Mouse (Mus musculus): ENCODE data around the gene Btnl6.
"Not testable (repeated sequence)": the region's sequence is repeated elsewhere in the genome, so short reads cannot be mapped to it uniquely, and the experiment has no call there.

Btnl6 gene

GRCm38 (mm10) chr17:34519001-34519400 is 1.8 kb upstream of the Btnl6 start:
- POLR2A ChIA-PET: interaction anchor here in 2 of 4 experiments (0.6 kb wide), 2 partner anchors 404 to 432 kb away, joined by 3 to 4 read pairs; no protein-coding TSS in a partner anchor
- CTCF ChIA-PET: interaction anchor here in 1 of 4 experiments (0.5 kb wide), 1 partner anchor 676 kb away, joined by 3 read pairs; no protein-coding TSS in a partner anchor

DNA sequence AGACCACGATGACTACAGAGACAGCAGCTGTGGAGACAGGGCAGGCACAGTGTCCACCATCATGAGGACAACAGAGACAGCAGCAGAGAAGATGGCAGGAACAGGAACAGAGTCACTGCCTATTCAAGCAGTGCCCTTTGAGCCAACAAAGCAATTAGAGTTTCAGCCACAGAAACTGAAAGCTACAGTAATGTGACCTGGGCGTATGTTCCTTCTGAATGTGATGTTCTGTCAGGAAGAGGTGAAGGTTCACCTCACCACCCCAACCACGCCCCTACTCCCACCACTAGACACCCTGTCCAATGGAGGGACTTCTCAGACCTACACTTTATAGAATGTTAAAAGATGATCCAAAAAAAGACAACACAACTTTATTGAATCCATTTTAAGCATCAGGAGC is 1.4 kb upstream of the Btnl6 start:
- CTCF ChIA-PET: interaction anchor here in 1 of 4 experiments (0.5 kb wide), 1 partner anchor 677 kb away, joined by 3 read pairs; no protein-coding TSS in a partner anchor
- POLR2A ChIA-PET: not testable (repeated sequence)

GRCm38 (mm10) chr17:34517795-34518194 is 643 bp upstream of the Btnl6 start:
- ChIA-PET POLR2A (no interaction called here), CTCF (interaction anchor here in 2 of 4 experiments (0.6 to 0.7 kb wide), 2 partner anchors 78 to 121 kb away, joined by 3 to 4 read pairs; no protein-coding TSS in a partner anchor)

DNA sequence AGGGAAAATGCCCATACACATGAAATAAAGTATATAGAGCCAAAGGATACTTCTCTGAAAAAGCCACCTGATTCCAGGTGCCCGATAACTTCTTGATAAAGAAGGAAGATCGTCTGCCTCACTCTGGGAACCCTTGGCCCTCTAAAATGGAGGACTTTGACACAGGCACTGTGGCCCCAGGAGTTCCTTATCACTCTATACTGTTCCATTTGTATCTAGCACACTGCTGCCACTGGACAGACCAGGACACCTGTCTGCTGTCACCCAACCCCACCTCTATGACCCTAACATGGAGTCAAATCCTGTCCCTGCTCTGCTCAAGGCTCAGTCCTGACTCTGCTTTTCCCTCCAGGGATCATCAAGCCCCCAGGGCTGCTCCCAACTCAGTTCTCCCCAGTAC is 638 bp downstream of the Btnl6 start:
- ChIA-PET CTCF (no interaction called here), POLR2A (no interaction called here)

GRCm38 (mm10) chr17:34511723-34512122 is 5.4 kb downstream of the Btnl6 start:
- ChIA-PET CTCF (interaction anchor here in 3 of 4 experiments (0.5 to 1.0 kb wide), 4 partner anchors 44 to 213 kb away, joined by 3 to 5 read pairs (median 3); no protein-coding TSS in a partner anchor), POLR2A (interaction anchor here in 1 of 4 experiments (1.5 kb wide), 1 partner anchor 393 kb away, joined by 3 read pairs; the partner anchor contains the start of gene H2-DMa)

DNA sequence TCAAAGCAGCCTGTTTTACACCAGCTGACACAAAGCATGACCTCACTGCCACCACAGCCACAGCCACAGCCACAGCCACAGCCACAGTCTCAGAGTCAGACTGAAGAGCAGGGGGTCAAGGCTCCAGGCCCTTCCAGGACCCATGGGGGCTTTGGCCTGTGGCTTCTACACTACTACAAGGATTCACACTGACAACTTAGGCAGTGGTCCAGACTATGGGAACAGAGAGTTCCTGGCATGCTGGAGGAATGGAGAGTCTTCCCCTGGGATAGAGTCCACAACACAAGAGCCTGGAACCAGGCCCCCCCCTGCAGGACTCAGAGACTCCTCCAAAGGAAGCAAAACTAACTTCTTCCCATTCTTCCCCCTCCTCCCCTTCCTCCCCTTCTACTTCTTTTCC is 9.6 kb downstream of the Btnl6 start:
- ChIA-PET CTCF (interaction anchor here in 2 of 4 experiments (0.6 kb wide), 2 partner anchors 151 to 273 kb away, joined by 3 to 4 read pairs; no protein-coding TSS in a partner anchor), POLR2A (no interaction called here)

DNA sequence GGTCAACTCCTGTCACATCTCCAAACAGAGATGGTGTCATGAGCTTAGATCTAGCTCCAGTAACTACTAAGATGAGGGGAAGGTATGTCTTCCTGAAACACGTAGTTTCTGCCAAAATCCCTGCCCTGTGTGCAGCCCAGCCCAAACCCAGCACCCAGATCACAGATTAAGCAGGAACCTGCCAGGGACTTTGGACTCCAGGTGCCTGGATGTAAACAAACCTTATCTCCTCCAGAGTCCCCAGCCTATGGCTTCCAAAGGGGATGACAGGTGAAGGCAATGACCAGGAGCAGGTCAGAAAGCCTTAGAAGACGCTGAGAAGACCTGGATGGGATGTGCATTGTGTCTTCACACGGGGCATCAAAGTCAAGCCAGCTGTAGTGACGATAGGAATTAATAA is 19.4 kb downstream of the Btnl6 start:
- POLR2A ChIA-PET: not testable (repeated sequence)

GRCm38 (mm10) chr17:34497319-34497718 is 19.8 kb downstream of the Btnl6 start:
- CTCF ChIA-PET: not testable (repeated sequence)
- POLR2A ChIA-PET: interaction anchor here in 2 of 4 experiments (0.6 to 0.7 kb wide), 2 partner anchors 216 to 263 kb away, joined by 3 to 9 read pairs; no protein-coding TSS in a partner anchor

More for the DNA sequence above, 19.4 kb downstream of the Btnl6 start:
- CTCF ChIA-PET: not testable (repeated sequence)

DNA sequence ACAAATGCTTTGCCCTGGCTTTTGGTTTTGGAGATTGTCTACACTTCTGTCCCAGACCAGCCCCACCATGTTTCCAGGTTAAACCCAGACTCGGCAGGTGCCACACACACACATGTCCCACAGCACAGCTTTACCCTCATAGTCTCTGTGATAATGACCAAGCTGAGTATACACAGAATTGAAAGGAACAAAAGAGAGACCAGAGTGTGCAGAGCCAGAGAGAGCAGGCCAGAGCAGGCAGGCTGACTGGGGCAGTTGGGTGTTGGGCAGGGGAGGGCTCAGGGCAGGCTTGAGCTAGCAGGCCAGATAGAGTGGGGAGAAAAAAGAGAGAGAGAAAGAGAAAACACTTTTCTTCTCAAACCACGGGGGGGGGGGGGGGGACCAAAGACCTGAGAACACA is 20.6 kb downstream of the Btnl6 start:
- ChIA-PET CTCF (no interaction called here), POLR2A (interaction anchor here in 2 of 4 experiments (0.6 to 0.7 kb wide), 2 partner anchors 217 to 262 kb away, joined by 3 to 9 read pairs; no protein-coding TSS in a partner anchor)

- CTCF ChIA-PET, POLR2A ChIA-PET: not testable (repeated sequence)
Observed at GRCm38 (mm10) chr17:34495156-34495555, 22.0 kb downstream of the Btnl6 start.

- POLR2A ChIA-PET: no interaction called here
- CTCF ChIA-PET: interaction anchor here in 2 of 4 experiments (0.8 to 1.9 kb wide), 2 partner anchors 63 to 81 kb away, joined by 3 to 4 read pairs; no protein-coding TSS in a partner anchor
Observed at GRCm38 (mm10) chr17:34492796-34493195, 24.4 kb downstream of the Btnl6 start.

GRCm38 (mm10) chr17:34477238-34478013 is 39.7 kb downstream of the Btnl6 start, which contains the start of gene Btnl4:
Gene Btnl4, minus strand, starts transcription at chr17:34477318.
- CTCF ChIA-PET, POLR2A ChIA-PET: not testable (repeated sequence)

- CTCF ChIA-PET: no interaction called here
- POLR2A ChIA-PET: no interaction called here
Observed at GRCm38 (mm10) chr17:34476427-34476826, 40.7 kb downstream of the Btnl6 start.

- POLR2A ChIA-PET: no interaction called here
Observed at GRCm38 (mm10) chr17:34475060-34475459, 42.1 kb downstream of the Btnl6 start.

GRCm38 (mm10) chr17:34470491-34470890 is 46.7 kb downstream of the Btnl6 start:
- CTCF ChIA-PET: no interaction called here
- POLR2A ChIA-PET: no interaction called here

More at GRCm38 (mm10) chr17:34475060-34475459, 42.1 kb downstream of the Btnl6 start:
- CTCF ChIA-PET: no interaction called here

GRCm38 (mm10) chr17:34465906-34466305 is 51.2 kb downstream of the Btnl6 start:
- CTCF ChIA-PET, POLR2A ChIA-PET: not testable (repeated sequence)

- ChIA-PET POLR2A (no interaction called here), CTCF (interaction anchor here in 1 of 4 experiments (0.6 kb wide), 1 partner anchor 258 kb away, joined by 3 read pairs; no protein-coding TSS in a partner anchor)
Observed at GRCm38 (mm10) chr17:34459255-34459654, 57.9 kb downstream of the Btnl6 start.

All from embryonic stem cell, embryonic (primary cell).